Mouse (Mus musculus) brain, adult 2 months (tissue): ENCODE data around the gene Fgd6.

ENCODE experiments used
- DNase-seq: peaks from one replicate; pipeline ENCODE4 v3.0.0; 2011; ENCODE audit warnings: low read depth, low spot score

Fgd6 gene

DNA sequence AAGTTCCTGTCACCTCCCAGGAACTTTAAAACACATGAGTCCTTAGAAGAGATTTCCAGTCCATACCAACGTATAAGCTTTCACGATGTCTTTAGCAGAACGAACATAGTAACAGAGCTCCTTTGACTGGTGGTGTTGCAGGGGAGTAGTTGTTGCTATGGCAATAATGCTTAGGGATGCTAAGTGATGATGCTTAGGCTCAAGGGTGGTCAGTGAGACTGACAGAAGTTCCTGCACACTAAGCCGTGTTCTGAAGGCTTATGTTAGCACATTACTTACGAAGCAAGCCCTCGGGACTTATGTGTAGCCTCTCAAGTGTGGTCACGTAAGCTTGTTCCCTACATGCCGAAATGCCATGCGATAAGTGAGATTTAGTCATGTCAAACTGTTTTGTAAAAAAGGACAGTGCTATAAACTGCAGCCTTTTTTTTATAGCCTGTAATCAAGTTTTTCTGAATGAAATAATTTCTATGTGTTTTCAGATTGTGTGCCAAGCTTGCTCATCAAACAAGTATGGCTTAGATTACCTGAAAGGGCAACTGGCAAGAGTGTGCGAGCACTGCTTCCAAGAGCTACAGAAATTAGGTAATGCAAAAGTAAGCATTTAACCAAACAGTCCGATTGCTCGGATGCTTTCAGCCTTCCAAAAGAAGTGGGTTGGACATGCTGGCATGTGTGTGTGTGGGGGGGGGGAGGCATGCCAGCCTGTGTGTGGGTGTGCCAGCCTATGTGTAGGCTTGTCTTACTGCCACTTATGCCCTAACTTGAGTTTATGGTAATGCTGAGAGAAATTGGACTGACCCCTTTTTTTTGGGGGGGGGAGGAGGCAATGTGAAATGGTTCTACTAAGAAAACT, 99.0 kb downstream of the Fgd6 start:
- DNase-seq = peak; percentile 57

DNA sequence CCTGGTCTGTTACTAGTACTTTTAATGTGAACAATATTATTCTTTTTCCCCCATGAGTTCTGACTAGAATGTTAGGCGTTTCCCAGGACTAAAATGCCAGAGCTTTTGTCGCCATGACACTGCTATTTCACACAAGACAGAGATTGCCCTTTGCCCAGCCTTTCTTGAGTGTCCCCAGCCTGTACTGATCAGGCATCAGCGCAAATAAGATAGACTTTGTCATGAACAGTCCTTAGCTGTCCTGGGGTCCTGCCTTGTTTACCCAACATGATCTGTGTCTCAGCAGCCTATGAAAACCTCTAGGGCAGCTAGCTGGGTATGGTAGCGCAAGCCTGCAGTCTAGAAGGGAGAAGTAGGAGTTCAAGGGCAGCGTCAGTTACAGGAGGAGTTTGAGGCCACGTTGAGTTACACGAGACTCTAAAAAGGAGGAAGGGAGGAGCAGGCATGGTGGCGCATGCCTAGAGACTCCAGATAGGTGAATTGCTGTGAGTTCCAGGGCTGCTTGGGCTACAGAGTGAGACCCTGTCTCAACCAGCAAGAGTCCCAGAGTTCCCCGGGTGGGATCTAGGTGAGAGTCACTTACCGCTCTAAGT, 103.2 kb downstream of the Fgd6 start:
- no peak for DNase-seq

DNA sequence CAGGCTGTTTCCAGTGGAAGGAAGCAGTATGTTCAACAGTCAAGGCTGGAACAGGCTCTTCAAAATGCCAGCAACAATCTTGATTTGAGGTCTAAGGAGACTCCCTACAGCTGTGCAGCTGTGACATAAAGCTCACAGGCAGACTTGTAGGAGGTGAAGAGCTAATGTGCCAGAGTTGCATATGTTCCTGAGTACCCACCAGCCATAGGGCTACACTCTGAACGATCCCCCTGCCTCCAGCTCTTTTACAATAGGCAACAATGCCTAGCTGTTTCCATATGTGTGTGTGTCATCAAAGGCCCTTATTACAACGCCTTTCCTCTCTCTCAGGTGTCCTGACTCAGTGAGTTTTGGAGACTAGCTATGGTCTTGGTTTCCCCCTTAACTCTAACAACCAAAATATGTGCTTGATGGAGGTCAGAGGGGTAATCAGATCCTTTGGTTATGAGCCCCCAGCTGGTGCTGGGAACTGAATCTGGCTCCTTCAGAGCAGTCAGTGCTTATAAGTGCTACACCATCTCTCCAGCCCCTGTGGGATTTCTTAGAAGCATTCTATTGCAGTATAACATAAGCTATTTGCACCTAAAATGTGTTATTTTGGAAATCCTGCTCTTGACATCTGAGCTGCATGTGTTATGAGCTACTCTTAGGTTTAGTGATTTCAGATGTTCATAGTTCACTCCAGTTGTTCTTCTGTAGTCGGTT, 104.6 kb downstream of the Fgd6 start:
- DNase-seq = no peak

DNA sequence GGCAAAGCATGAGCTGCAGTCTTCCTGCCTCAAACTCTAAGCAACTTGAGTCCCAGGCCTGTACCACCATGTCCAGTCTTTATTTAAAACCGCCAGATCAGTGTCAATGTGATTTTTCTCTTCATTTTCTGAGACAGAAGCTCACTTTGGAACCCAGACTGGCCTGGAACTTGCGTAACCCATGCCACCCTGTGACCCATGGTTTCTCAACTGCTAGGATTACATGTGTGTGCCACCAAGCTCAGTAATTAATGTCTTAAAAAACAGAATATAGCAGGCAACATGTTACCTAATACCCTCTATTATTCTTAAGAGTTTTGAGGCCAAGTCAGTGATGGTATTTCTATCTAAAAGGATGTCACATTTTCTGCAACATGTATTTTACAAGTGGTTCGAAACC, 106.6 kb downstream of the Fgd6 start:
- no peak for DNase-seq

DNA sequence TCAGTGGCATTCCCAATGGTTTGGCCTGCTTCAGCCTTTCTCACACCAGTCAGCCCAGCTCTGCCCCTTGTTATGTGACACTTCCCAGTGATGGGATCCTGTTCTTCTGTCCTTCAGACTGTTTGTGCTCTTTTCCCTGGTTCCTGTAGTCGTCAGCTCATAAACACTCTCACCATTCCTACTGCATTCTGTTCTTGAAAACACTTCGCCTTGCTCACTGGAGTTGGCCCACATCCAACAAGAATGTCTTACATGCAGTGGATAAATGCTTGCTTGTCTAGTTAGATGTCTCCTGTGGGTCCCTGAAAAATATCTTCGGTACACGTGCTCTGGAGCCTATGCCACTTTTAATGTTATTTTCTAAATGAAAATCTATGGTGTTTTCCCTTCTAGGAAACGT, 108.8 kb downstream of the Fgd6 start:
- DNase-seq = peak; percentile 64

DNA sequence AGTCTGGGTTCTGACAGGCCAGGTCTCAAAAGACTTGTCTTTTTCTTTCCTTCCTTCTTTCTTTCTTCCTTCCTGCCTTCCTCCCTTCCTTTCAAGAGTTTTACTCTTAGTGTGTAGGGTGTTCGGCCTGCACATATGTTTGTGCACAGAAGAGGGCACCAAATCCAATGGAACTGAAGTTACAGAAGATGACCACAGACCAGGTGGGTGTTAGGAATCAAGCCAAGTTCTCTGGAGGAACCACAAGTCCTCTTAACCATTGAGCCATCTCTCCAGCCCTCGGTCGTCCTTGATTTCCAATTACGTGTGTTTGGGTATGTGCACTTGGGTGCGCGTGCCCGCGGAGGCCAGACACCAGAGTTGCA, 111.6 kb downstream of the Fgd6 start:
- no peak for DNase-seq

DNA sequence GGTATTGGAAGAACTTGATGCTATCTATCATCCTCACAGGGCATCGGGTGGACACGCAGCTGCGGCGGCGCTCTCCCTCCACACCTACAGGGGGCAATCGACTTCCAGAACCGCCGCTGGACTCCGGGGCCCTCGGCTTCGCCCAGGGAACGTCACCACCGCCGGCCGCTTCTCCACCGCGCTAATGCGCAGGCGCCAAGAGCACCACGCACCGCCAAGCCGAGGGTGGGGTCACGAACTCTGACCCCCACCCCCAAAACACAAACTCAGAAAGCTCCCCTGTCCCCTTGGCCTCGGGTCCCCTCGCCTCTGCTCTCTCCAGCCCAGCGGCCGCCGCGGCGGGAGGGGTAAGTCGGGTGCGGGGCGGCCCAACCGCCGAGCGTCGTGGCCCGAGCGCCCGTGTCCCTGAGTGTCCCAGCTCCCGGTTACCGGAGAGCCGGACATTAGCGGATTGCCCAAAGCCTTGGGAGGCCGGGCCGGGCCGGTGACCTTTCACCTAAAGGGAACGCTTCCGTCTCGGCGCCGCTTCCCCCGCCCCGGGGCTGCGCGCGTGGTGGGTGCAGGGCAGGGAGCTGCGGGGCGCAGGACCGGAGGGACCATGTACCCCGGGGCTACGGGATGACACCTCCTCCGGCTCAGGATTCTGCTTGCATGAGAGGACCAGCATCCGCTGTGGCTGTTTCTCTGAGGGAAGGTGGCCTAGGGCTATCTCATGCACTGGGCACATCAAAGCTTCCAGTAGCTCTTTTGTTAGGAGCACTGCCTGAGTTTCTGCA, 112.1 kb downstream of the Fgd6 start, which contains the start of gene Nr2c1:
Gene Nr2c1 (plus strand): TSS at position 268 of the 776 bp plus-strand sequence.
- peak; percentile 95 for DNase-seq

DNA sequence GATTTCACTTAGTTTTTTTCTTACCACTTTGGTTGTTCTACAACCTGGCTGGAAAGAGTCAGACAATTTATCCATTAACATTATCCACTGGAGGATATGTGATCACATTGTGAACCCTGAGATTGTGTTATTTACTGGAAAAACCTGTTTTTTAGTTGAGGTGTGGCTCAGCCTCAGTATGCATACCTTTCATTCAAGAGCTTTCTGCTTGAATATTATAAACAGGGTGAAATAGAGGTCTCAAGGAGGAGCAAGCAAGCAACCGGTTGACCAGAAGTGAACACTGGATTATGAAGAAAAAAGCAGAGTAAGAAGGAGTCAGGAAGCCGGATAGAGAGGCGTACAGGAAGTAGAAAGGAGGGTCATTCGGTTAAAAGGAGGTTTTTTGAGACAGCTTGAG, 115.7 kb downstream of the Fgd6 start:
- DNase-seq = no peak

DNA sequence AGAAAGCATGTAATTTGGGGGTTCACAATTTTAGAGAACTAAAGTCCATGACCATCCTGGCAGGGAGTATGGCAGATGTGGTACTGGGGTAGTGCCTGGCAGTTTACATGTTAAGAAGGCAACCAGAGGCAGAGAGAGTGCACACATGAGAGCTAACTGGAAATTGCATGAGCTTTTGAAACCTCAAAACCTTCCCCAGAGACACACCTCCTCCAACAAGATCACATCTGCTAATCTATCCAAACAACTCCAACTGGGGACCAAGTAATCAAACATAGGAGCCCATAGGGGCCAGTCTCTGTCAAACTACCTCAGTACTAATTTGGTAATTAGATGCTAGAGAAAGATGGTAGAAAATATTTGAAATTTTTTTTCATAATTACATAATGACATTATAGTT, 118.0 kb downstream of the Fgd6 start:
- DNase-seq = no peak

DNA sequence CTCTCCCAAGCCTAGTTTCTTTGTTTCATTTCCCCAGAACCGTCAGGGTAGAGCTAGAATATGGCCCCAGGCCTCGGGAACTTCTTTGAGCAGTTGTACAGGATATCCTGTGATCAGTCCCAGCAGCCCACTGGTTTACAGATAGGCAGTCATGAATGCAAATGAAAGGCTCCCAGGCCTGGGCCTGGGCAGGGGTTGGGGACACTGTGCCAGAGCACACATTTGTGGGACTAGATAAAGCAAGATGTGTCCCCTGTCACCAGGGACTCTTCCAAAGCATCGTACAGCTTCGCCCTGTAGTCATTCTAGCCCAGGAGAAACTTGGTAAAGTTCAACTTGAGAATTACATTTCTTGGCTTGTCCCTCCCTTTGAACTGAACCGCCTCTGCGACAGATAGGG, 123.2 kb downstream of the Fgd6 start:
- DNase-seq = no peak

DNA sequence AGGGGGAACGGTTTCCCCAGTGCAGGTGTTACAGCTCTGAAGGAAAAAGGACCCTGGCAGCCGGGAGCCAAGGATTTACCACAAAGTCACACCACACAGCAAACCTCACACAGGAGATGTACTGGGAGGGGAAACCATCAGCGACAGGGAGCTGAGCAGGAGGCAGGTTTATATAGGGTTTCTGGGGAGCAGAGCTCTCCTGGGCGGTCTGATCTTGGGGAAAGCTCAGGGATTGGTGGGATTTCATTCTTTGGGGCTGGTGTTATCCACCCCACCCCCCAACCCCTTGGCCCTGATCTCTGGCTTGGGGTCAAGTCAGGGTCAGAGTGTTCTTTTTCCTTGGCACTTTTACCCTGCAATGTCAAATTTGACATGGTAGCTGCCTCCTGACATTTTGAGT, 123.6 kb downstream of the Fgd6 start:
- DNase-seq = no peak

DNA sequence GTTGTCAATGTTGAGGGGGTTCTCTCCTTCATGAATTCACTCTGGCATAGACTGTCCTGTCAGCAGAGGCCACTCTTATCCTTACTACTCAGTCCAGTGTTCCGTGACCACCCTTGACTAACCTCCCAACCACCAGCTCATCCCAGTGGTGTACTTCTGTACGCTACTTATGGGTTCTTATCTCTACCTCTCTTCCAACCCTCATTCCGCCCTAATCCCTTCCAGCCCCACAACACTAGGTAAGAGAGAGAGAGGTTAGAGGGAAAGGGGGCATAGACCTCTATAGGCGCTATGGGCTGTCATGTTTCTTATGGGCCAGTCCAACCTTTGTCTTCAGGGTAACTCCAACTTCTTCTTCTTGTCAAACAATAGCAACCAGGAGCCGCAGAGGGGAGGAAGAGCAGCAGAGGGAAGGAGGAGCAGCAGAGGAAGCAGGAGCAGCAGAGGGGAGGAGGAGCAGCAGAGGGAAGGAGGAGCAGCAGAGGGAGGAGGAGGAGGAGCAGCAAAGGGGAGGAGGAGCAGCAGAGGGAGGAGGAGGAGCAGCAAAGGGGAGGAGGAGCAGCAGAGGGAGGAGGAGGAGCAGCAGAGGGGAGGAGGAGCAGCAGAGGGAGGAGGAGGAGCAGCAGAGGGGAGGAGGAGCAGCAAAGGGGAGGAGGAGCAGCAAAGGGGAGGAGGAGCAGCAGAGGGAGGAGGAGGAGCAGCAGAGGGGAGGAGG, 125.4 kb downstream of the Fgd6 start:
- DNase-seq = no peak

DNA sequence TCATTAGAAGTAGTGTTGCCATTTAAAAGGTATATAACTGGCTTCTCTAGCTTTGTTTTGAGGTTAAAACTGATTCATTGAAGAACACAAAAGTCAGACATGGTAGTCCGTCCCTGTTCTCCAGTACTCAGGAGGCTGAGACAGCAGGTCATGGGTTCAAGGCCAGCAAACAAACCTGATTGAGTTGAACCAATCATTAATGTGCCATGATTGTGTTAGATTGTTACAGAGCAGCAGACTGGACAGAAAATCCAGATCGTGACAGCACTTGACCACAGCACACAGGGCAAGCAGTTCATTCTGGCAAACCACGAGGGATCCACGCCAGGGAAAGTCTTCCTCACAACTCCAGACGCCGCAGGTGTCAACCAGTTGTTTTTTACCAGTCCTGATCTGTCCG, 126.2 kb downstream of the Fgd6 start:
- no peak for DNase-seq

DNA sequence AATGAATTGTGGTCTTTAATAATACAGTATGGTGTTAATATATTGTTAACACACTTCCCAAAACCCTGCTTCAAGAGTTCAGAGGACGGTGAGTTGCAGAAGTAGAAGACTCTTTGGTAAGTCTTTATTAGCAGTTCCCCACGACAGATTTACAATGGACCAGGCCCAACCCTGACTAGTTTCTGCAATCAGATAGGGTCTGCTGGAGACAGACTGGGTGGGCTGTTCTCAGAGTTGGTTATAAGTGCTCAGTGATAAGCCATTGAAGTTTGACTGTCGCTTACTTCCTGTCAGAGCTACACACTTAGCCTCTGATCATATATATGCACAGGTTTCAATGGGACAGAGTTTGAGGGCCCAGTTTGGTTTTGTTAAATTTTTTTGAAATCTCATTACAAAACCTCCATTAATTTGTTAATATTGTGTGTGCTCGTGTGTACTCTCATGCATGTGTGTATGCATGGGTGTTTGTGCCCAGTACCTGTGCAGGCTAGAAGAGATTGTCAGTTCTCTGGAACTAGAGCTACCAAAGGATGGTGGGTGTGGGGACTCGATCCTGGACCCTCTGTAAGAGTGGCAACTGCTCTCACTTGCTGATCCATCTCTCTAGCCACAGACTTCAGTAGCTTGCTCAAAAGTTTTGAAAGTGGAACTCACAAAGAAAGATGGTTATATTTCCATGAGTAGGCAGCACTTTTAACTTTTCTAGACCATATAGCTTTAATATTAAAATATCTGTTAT, 128.5 kb downstream of the Fgd6 start:
- DNase-seq = no peak

DNA sequence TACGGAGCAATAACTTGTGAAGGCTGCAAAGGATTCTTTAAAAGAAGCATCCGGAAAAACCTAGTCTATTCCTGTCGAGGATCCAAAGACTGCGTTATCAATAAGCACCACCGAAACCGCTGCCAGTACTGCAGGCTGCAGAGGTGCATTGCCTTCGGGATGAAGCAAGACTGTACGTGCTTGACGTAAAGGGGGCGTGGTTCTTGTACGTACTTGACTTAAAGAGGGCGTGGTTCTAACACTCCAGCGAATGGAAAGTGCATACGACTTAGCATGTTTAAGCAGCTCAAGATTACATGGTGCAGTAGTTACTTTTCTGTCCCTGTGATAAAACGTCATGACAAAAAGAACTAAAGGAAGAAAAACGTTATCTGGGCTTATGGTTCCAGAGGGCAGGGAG, 129.6 kb downstream of the Fgd6 start:
- DNase-seq = no peak

DNA sequence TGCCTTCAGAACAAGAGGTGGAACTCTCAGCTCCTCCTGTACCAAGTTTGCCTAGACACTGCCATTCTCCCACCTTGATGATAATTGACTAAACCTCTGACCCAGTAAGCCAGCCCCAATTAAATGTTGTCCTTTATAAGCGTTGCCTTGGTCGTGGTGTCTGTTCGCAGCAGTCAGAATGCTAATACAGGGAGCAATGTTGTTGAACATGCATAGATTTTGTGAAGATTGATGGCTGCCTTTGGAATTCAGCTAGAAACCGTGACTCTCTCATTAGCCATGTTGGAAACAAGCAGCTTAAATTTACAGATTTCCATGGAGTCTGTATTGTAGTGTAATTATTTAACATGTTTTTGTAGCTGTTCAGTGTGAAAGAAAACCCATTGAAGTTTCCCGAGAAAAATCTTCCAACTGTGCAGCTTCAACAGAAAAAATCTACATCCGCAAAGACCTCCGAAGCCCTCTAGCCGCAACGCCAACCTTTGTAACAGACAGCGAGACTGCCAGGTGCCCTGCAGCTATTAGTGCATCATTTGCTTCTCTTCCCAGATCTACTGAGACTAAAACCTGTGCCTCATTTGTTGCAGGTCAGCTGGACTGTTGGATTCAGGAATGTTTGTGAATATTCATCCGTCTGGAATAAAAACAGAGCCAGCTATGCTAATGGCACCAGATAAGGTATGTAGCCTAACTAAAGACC, 131.4 kb downstream of the Fgd6 start:
- DNase-seq = no peak

DNA sequence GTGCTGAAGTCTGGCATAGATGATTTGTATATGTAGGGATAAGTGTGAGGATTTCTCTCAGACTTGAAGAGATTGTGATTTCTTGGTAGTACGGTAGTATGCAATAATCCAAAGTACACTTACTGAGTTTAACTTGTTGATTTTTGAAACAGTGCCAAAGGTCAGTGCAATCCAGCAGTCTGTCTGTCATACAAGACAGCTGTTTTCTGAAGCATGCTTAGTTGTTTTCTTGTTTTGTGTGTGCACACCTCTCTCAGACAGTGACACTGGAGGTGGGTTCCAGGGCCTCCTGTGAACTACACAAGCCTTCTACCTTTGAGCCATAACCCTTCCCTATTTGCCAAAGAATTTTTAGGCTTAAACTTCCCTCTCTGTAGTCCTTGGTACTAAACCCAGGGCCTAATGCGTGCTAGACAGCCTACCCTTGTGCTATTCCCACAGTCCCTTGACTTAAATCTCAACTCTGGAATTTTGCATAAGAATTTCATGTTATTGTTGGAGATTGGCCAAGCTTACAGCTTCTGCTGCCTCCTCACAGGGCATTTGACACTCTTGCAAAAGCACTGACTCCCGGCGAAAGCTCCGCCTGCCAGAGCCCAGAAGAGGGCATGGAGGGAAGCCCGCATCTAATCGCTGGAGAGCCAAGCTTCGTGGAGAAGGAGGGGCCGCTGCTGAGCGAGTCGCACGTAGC, 135.8 kb downstream of the Fgd6 start:
- DNase-seq = no peak

DNA sequence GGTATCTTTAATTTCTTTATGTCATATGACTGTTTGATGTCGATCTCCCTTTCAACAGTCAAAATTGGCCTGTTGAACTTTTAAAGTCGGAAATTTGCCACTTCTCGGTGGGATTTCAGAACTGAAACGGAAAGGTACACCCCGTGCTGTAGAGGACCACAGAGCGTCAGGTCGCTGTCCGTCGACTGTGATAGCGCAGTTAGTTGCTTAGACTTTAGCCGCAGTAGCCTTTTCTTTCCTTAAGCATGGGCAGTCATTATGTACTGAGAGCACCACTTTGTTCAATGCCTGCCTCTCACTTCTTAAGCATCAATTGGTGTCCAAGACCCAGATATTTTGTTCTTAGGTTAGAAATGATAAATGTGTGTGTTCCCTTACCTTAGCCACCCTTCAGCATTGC, 136.3 kb downstream of the Fgd6 start:
- DNase-seq = no peak

DNA sequence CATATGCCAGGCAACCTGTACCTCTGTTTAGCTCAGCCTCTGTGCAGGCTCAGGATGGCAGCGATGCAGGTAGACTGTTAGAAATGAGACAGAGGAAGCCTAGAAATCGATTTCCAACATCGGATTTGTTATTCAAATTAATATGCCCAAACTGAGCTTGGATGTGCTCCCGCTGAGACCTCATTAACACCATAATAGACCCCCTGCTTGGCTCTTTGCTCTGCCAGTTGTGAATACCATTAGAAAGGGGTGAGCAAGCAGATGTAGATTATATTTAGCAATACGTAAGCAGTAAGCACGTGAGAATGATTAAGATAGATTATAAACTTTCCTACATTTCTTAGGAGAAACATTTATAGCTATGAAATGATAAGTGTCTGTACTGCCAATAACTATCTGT, 136.9 kb downstream of the Fgd6 start:
- no peak for DNase-seq
